Mouse (Mus musculus) stomach, embryonic 15.5 days (tissue): ENCODE data around the gene Aadacl3. TPM values are rescaled to one million over a fixed set of nuclear protein-coding genes. Genes with fewer than 3 reads are reported as not detected.

Source experiments
- ATAC-seq: fragments of 200-750 bp; cut with Nextera tagmentation; 2 replicates; pipeline ENCODE4 v1.8.0; 2017; ENCODE audit warnings: low read depth, moderate number of reproducible peaks, moderate TSS enrichment; ENCODE audit not compliant: insufficient read depth, low FRiP score
- H3K27ac ChIP-seq: fragments of 300-500 bp; sonication (generic); 2 replicates; pipeline ENCODE4 v1.5.1; 2015; ENCODE audit warnings: mild to moderate bottlenecking, inconsistent platforms
- H3K27me3 ChIP-seq: fragments of 300-500 bp; sonication (generic); replicated peaks from 2 replicates; pipeline ENCODE4 v1.6.1; 2015; ENCODE audit warnings: inconsistent platforms
- H3K36me3 ChIP-seq: fragments of 300-500 bp; sonication (generic); 2 replicates; pipeline ENCODE4 v1.6.1; 2015; ENCODE audit warnings: inconsistent platforms
- H3K4me1 ChIP-seq: fragments of 300-500 bp; sonication (generic); 2 replicates; pipeline ENCODE4 v1.6.1; 2015; ENCODE audit warnings: inconsistent platforms
- H3K4me2 ChIP-seq: fragments of 300-500 bp; sonication (generic); 2 replicates; pipeline ENCODE4 v1.6.1; 2015; ENCODE audit warnings: mild to moderate bottlenecking, inconsistent platforms
- H3K4me3 ChIP-seq: fragments of 300-500 bp; sonication (generic); replicated peaks from 2 replicates; pipeline ENCODE4 v1.5.1; 2015; ENCODE audit warnings: inconsistent platforms
- H3K9ac ChIP-seq: fragments of 300-500 bp; sonication (generic); 2 replicates; pipeline ENCODE4 v1.6.1; 2015; ENCODE audit warnings: inconsistent platforms
- H3K9me3 ChIP-seq: fragments of 300-500 bp; sonication (generic); 2 replicates; pipeline ENCODE4 v1.6.1; 2016; ENCODE audit warnings: inconsistent platforms
- WGBS: fragments of 180-500 bp; shearing (Covaris S2); methylation state at CpG from one replicate; pipeline ENCODE4 v1.1.7; 2015; 5-methylcytosine and 5-hydroxymethylcytosine counted together
- polyA plus RNA-seq: library from polyadenylated mRNA; unstranded; fragments of >200 nt; fragmentation: Nextera tagmentation; extraction: Ambion mirVana; gene quantifications from 2 replicates; pipeline ENCODE4 v1.2.1, GENCODE M21; 2015

Aadacl3 gene
- not detected in 2 replicates for polyA plus RNA-seq

- 69% methylated on average over 3 of the region's 3 CpGs for WGBS
- ATAC-seq, result no peak
Observed at GRCm38 (mm10) chr4:144463656-144464055, at the start of gene Aadacl3. Gene Aadacl3, minus strand, starts transcription at chr4:144463756.

DNA sequence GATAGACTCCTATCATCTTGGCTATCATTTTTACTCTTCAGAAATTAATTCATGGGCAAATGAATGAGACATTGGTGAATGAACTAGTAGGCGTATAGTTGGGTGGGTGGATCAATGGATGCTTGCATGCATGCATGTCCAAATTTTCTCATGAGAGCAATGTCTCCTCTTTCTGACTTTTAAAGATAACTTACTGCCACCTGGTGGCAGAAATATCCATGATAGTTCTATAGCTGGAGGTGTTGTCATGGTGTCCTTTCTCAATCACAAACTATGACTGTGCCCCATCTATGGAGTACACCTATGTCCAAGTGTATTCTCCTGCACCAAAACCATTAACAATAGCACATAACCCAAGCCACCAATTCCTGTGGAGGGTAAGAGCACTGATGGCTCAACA is 43.0 kb upstream of the Aadacl3 start:
- Histone ChIP-seq H3K36me3 (no peaks in the 10 kb centered on the region), H3K4me2 (no peak overlapping the region), H3K9me3 (no peaks in the 10 kb centered on the region), H3K27ac (no peak overlapping the region), H3K4me1 (no peaks in the 10 kb centered on the region), H3K4me3 (no peak overlapping the region), H3K9ac (no peak overlapping the region), H3K27me3 (no peaks in the 10 kb centered on the region)
- ATAC-seq, result no peak
- 79% methylated on average over 1 of the region's 1 CpGs for WGBS

More at GRCm38 (mm10) chr4:144463656-144464055, at the start of gene Aadacl3:
- Histone ChIP-seq H3K4me1 (no peaks in the 10 kb centered on the region), H3K4me3 (no peak within 1 kb of the TSS), H3K9me3 (no peaks in the 10 kb centered on the region), H3K36me3 (no peaks in the 10 kb centered on the region), H3K27ac (no peak within 1 kb of the TSS), H3K27me3 (no peaks in the 10 kb centered on the region), H3K4me2 (no peak within 1 kb of the TSS), H3K9ac (no peak within 1 kb of the TSS)

GRCm38 (mm10) chr4:144493331-144493730 is 29.8 kb upstream of the Aadacl3 start:
- H3K4me3 ChIP-seq, result no peak overlapping the region
- no peaks in the 10 kb centered on the region for H3K27me3 ChIP-seq
- no peaks in the 10 kb centered on the region for H3K9me3 ChIP-seq
- H3K27ac ChIP-seq, result no peak overlapping the region
- no peak overlapping the region for H3K4me2 ChIP-seq
- no peak overlapping the region for H3K9ac ChIP-seq
- ATAC-seq, result no peak
- no peaks in the 10 kb centered on the region for H3K4me1 ChIP-seq
- no peaks in the 10 kb centered on the region for H3K36me3 ChIP-seq

DNA sequence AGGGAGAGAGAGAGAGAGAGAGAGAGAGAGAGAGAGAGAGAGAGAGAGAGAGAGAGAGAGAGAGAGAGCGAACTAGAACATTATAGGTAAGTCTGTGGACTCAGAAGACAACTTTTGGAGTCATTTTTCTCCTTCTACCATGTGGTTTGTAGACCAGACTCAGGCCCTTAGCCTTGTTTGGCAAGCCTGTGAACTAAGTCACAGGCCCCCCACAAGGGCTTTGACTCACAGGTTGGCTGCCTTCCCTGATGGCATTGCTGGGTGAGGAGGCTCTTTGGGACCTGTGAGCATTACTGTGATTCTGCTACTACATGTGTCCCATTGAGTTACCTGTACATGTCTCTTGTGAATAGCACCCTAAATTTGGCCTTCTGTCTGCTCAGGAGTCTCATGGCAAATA is 4.5 kb upstream of the Aadacl3 start:
- H3K4me3 ChIP-seq, result no peak overlapping the region
- H3K4me2 ChIP-seq, result no peak overlapping the region
- no peaks in the 10 kb centered on the region for H3K9me3 ChIP-seq
- H3K27me3 ChIP-seq, result no peaks in the 10 kb centered on the region
- no peaks in the 10 kb centered on the region for H3K4me1 ChIP-seq
- 38% methylated on average over 1 of the region's 1 CpGs for WGBS
- no peak for ATAC-seq
- H3K9ac ChIP-seq, result no peak overlapping the region
- no peaks in the 10 kb centered on the region for H3K36me3 ChIP-seq
- H3K27ac ChIP-seq, result no peak overlapping the region

- Histone ChIP-seq H3K9me3 (no peaks in the 10 kb centered on the region), H3K36me3 (no peaks in the 10 kb centered on the region), H3K4me1 (no peaks in the 10 kb centered on the region), H3K27me3 (no peaks in the 10 kb centered on the region), H3K4me2 (no peak overlapping the region), H3K27ac (no peak overlapping the region), H3K4me3 (no peak overlapping the region), H3K9ac (no peak overlapping the region)
- 72% methylated on average over 2 of the region's 2 CpGs for WGBS
- no peak for ATAC-seq
Observed at GRCm38 (mm10) chr4:144465206-144465605, 1.6 kb upstream of the Aadacl3 start.

DNA sequence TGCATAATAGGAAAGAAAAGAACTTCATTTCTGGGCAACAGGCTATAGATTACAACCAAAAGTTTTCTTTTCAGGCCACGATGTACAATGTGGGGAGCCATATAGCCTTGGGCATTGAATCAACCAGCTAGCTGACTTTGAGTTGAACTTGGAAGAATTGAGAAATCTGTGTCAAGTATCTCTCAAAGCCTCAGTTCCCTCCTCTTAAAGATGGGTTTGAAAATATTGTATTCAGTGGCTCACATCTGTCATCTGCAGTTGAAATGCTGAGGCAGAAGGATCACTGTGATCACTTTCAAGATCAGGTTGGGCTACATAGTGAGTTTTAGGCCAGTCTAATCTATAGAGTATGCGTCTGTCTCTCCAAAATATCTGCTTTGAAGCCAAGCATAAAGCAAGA is 10.3 kb downstream of the Aadacl3 start, which contains the start of gene Gm9944:
Gene Gm9944, minus strand, starts transcription at position 101 of the 400 bp plus-strand sequence.
- H3K27ac ChIP-seq, result no peak within 1 kb of the TSS
- no peaks in the 10 kb centered on the region for H3K36me3 ChIP-seq
- ATAC-seq, result no peak
- H3K4me1 ChIP-seq, result no peaks in the 10 kb centered on the region
- no peaks in the 10 kb centered on the region for H3K9me3 ChIP-seq
- no peak within 1 kb of the TSS for H3K4me3 ChIP-seq
- no peaks in the 10 kb centered on the region for H3K27me3 ChIP-seq
- no peak within 1 kb of the TSS for H3K4me2 ChIP-seq
- H3K9ac ChIP-seq, result no peak within 1 kb of the TSS
- 77% methylated on average over 2 of the region's 2 CpGs for WGBS

DNA sequence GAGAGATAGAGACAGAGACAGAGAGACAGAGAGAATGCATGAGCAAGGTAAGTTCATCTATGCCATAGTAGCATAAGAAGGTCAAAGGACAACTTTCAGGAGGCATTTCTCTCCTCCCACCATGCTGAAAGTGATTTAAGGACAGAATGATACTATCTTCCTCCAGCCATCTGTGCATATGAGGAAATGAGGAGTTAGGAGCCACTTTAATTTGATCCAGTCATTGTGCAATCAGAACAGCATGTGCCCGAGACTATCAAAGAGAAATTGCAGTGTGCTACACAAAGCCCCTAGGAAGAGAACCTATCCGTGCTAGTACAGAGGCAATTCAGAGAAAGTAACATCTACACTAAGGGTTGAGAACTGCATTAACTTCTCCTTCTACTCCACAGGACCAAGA is 15.0 kb downstream of the Aadacl3 start:
- Histone ChIP-seq H3K4me1 (no peaks in the 10 kb centered on the region), H3K27ac (no peak overlapping the region), H3K27me3 (no peaks in the 10 kb centered on the region), H3K9ac (no peak overlapping the region), H3K4me3 (no peak overlapping the region), H3K4me2 (no peak overlapping the region), H3K36me3 (no peaks in the 10 kb centered on the region), H3K9me3 (no peaks in the 10 kb centered on the region)
- 76% methylated on average over 2 of the region's 2 CpGs for WGBS
- ATAC-seq, result no peak

GRCm38 (mm10) chr4:144441582-144441981 is 22.0 kb downstream of the Aadacl3 start:
- Histone ChIP-seq H3K27ac (no peak overlapping the region), H3K9ac (no peak overlapping the region), H3K9me3 (no peaks in the 10 kb centered on the region), H3K27me3 (no peaks in the 10 kb centered on the region), H3K4me3 (no peak overlapping the region), H3K4me1 (no peaks in the 10 kb centered on the region), H3K36me3 (no peaks in the 10 kb centered on the region), H3K4me2 (no peak overlapping the region)
- WGBS, result 61% methylated on average over 1 of the region's 1 CpGs
- no peak for ATAC-seq

- 85% methylated on average over 4 of the region's 4 CpGs for WGBS
- Histone ChIP-seq H3K27me3 (no peaks in the 10 kb centered on the region), H3K27ac (no peak overlapping the region)
Observed at GRCm38 (mm10) chr4:144441095-144441494, 22.5 kb downstream of the Aadacl3 start.

GRCm38 (mm10) chr4:144438672-144439071 is 24.9 kb downstream of the Aadacl3 start, which contains the start of gene 1700012P22Rik:
Gene 1700012P22Rik, minus strand, starts transcription at chr4:144438772.
- ATAC-seq, result no peak

More at GRCm38 (mm10) chr4:144441095-144441494, 22.5 kb downstream of the Aadacl3 start:
- H3K9ac ChIP-seq, result no peak overlapping the region
- no peaks in the 10 kb centered on the region for H3K4me1 ChIP-seq
- H3K9me3 ChIP-seq, result no peaks in the 10 kb centered on the region
- no peak overlapping the region for H3K4me2 ChIP-seq
- H3K36me3 ChIP-seq, result no peaks in the 10 kb centered on the region
- ATAC-seq, result no peak
- H3K4me3 ChIP-seq, result no peak overlapping the region

DNA sequence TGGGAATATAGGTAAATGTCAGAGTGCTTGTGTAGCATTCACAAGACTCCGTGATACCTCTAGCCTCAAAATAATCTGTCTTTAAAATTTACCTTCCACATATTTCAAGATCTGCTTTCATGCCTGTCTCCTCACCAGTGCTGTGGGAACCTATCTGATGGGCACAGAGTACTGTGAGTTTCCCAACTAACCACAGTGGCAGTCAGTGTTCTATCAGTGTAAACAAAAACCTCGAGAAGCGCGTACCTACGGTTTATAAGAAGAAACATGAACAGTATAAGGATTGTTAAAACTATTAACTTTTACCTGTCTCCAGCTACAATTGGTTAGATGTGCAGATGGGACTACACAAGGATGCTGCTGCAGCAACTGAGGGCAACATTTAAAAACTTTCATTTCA is 30.3 kb downstream of the Aadacl3 start:
- H3K4me3 ChIP-seq, result no peak overlapping the region
- H3K27me3 ChIP-seq, result no peaks in the 10 kb centered on the region
- H3K4me2 ChIP-seq, result no peak overlapping the region
- H3K9me3 ChIP-seq, result no peaks in the 10 kb centered on the region
- WGBS, result 78% methylated on average over 5 of the region's 5 CpGs
- no peak for ATAC-seq
- H3K9ac ChIP-seq, result no peak overlapping the region
- H3K4me1 ChIP-seq, result no peaks in the 10 kb centered on the region
- H3K27ac ChIP-seq, result no peak overlapping the region
- H3K36me3 ChIP-seq, result no peaks in the 10 kb centered on the region

More at GRCm38 (mm10) chr4:144438672-144439071, 24.9 kb downstream of the Aadacl3 start, which contains the start of gene 1700012P22Rik:
- Histone ChIP-seq H3K27ac (no peak within 1 kb of the TSS), H3K9me3 (no peaks in the 10 kb centered on the region), H3K4me2 (no peak within 1 kb of the TSS), H3K9ac (no peak within 1 kb of the TSS), H3K4me3 (no peak within 1 kb of the TSS), H3K36me3 (no peaks in the 10 kb centered on the region), H3K27me3 (no peaks in the 10 kb centered on the region), H3K4me1 (no peaks in the 10 kb centered on the region)

DNA sequence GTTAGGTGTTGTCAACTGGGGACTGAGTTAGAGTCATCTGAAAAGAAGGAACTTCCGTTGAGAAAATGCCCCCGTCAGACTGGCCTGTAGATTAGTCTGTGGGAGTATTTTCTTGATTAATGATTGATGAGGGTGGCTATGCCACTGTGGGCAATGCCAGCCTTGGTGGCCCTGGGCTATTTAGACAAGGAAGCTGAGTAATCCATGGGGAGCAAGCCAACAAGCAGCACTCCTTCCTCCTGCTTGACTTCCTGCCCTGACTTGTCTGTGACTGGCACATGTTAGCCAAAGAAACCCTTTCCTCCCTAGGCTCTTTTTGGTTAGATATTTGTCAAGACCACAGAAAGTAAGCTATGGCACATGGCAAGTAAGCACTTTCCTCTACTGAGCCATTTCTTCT is 32.8 kb downstream of the Aadacl3 start:
- 69% methylated on average over 2 of the region's 2 CpGs for WGBS

DNA sequence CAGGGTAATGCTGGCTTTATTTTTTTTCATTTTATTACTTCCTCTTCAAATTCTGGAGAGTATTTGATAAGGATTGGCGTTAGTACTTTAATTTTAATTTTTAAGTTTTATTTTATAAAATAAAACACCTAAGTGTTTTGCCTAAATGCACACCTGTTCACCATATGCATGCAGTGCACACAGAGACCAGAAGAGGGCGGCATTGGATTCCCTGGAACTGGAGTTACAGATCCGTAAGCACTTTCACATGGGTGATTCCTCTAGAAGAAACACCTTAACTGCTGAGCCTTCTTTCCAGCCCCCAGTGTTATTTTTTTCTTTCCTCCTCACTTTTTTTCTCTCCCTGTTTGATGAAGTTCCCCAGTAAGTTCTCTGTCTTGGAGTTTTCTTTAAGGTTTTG is 34.7 kb downstream of the Aadacl3 start:
- no peak overlapping the region for H3K4me3 ChIP-seq
- H3K9me3 ChIP-seq, result no peaks in the 10 kb centered on the region
- no peaks in the 10 kb centered on the region for H3K36me3 ChIP-seq
- H3K4me2 ChIP-seq, result no peak overlapping the region
- no peak overlapping the region for H3K9ac ChIP-seq
- no peak for ATAC-seq
- 15% methylated on average over 3 of the region's 3 CpGs for WGBS
- H3K27ac ChIP-seq, result no peak overlapping the region
- H3K27me3 ChIP-seq, result no peaks in the 10 kb centered on the region
- H3K4me1 ChIP-seq, result no peaks in the 10 kb centered on the region

More for the DNA sequence above, 32.8 kb downstream of the Aadacl3 start:
- no peak overlapping the region for H3K27ac ChIP-seq
- H3K27me3 ChIP-seq, result no peaks in the 10 kb centered on the region
- H3K9ac ChIP-seq, result no peak overlapping the region
- no peaks in the 10 kb centered on the region for H3K36me3 ChIP-seq
- H3K4me3 ChIP-seq, result no peak overlapping the region
- H3K9me3 ChIP-seq, result no peaks in the 10 kb centered on the region
- no peak overlapping the region for H3K4me2 ChIP-seq
- H3K4me1 ChIP-seq, result no peaks in the 10 kb centered on the region
- ATAC-seq, result no peak
